Mouse (Mus musculus): ENCODE data around the gene Gm10139. TPM values are rescaled to one million over a fixed set of nuclear protein-coding genes. Genes with fewer than 3 reads are reported as not detected.
"Not testable (repeated sequence)": the region's sequence is repeated elsewhere in the genome, so short reads cannot be mapped to it uniquely, and the experiment has no call there.

Gene Gm10139
- not detected in 2 replicates for polyA plus RNA-seq (2016; fragmentation: Nextera tagmentation; extraction: Ambion mirVana)

DNA sequence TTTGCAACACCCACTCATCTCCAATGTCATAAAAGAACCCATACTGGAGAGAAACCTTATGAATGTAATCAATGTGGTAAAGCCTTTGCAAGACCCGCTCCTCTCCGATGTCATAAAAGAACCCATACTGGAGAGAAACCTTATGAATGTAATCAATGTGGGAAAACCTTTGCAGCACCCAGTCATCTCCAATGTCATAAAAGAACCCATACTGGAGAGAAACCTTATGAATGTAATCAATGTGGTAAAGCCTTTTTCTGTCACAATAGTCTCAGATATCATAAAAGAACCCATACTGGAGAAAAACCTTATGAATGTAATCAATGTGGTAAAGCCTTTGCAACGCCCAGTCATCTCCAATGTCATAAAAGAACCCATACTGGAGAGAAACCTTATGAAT lies at the start of gene Gm10139:
Gene Gm10139, plus strand, starts transcription at position 301 of the 400 bp plus-strand sequence.
- DNase-seq (ENCODE audit: low spot score); H3K36me3 ChIP-seq; H3K27ac ChIP-seq; H3K27me3 ChIP-seq (ENCODE audit: insufficient read depth, poor library complexity, severe bottlenecking); H3K9me3 ChIP-seq; H3K4me1 ChIP-seq; H3K4me3 ChIP-seq: not testable (repeated sequence)
- WGBS = 73% methylated on average over 1 of the region's 3 CpGs

DNA sequence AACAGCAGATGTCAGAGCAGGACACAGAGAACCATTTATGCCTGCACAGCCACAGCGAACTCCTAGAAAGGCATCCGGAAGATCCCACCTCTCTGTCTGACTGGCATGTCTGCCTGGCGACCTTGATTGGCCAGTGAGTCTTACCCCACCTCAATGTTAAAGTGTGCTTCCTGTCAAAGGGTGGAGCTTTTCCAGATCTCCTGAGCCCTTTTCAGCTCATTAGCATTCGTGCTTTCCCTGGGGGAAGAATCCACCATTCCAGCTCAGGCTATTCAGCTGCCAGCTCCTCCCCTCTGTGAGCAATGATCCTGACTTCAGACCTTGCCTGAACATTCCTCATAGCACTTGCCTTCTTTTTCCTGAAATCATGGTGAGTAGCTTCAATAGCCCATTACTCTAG lies 45.2 kb downstream of the Gm10139 start:
- H3K36me3 ChIP-seq; H3K9me3 ChIP-seq; DNase-seq (ENCODE audit: low spot score); H3K4me1 ChIP-seq; H3K27ac ChIP-seq; H3K27me3 ChIP-seq (ENCODE audit: insufficient read depth, poor library complexity, severe bottlenecking); H3K4me3 ChIP-seq: not testable (repeated sequence)
- WGBS = 76% methylated on average over 4 of the region's 4 CpGs

Other genes starting within 250 kb of the Gm10139 start
- 11.0 and 11.4 TPM in 2 replicates for gene Zfp369, start 233.9 kb upstream of the Gm10139 start, polyA plus RNA-seq (2016; fragmentation: Nextera tagmentation; extraction: Ambion mirVana)